Mouse (Mus musculus) limb, embryonic 14.5 days (tissue): ENCODE measurements around the gene Ddx21. TPM values are rescaled to one million over a fixed set of nuclear protein-coding genes. Genes with fewer than 3 reads are reported as not detected.

Experiments
- ATAC-seq: fragments of 200-750 bp; cut with Nextera tagmentation; 2 replicates; pipeline ENCODE4 v1.8.0; 2017; ENCODE audit warnings: low read depth, moderate number of reproducible peaks, moderate TSS enrichment; ENCODE audit not compliant: low FRiP score
- DNase-seq: peaks from one replicate; pipeline ENCODE4 v3.0.0-alpha.2; 2015; ENCODE audit warnings: low spot score
- H3K27ac ChIP-seq: fragments of 300-500 bp; sonication (generic); replicated peaks from 2 replicates; pipeline ENCODE4 v1.5.1; 2014; ENCODE audit warnings: low read depth, mild to moderate bottlenecking, low read length, moderate library complexity, mixed read lengths
- H3K27me3 ChIP-seq: fragments of 300-500 bp; sonication (generic); 2 replicates; pipeline ENCODE4 v1.6.1; 2014; ENCODE audit warnings: low read length, mixed read lengths; ENCODE audit not compliant: control insufficient read depth, insufficient read depth
- H3K36me3 ChIP-seq: fragments of 300-500 bp; sonication (generic); 2 replicates; pipeline ENCODE4 v1.6.1; 2014; ENCODE audit warnings: mild to moderate bottlenecking, low read length, moderate library complexity, mixed read lengths; ENCODE audit not compliant: control insufficient read depth, insufficient read depth
- H3K4me1 ChIP-seq: fragments of 300-500 bp; sonication (generic); 2 replicates; pipeline ENCODE4 v1.6.1; 2014; ENCODE audit warnings: antibody characterized with exemption, low read length, mixed read lengths; ENCODE audit not compliant: control insufficient read depth, insufficient read depth
- H3K4me2 ChIP-seq: fragments of 300-500 bp; sonication (generic); replicated peaks from 2 replicates; pipeline ENCODE4 v1.6.1; 2014; ENCODE audit warnings: low read depth, mild to moderate bottlenecking, low read length, moderate library complexity; ENCODE audit not compliant: severe bottlenecking
- H3K4me3 ChIP-seq: fragments of 300-500 bp; sonication (generic); replicated peaks from 2 replicates; pipeline ENCODE4 v1.5.1; 2014; ENCODE audit warnings: low read length
- H3K9ac ChIP-seq: fragments of 300-500 bp; sonication (generic); 2 replicates; pipeline ENCODE4 v1.6.1; 2014; ENCODE audit warnings: mild to moderate bottlenecking, low read depth, low read length, moderate library complexity; ENCODE audit not compliant: severe bottlenecking
- H3K9me3 ChIP-seq: fragments of 300-500 bp; sonication (generic); 2 replicates; pipeline ENCODE4 v1.6.1; 2016; ENCODE audit warnings: low read length; ENCODE audit not compliant: control insufficient read depth
- POLR2A ChIP-seq: fragments of 200-500 bp; IDR thresholded peaks from 2 replicates; pipeline ENCODE4 v1.8.0; 2012; ENCODE audit warnings: inconsistent platforms, mild to moderate bottlenecking, moderate library complexity, borderline replicate concordance; ENCODE audit not compliant: insufficient read depth, insufficient read length; ENCODE audit errors: extremely low read depth
- WGBS: fragments of 180-500 bp; shearing (Covaris S2); extraction: QIAGEN DNeasy Blood & Tissue Kit; methylation state at CpG from one replicate; pipeline ENCODE4 v1.1.7; 2014; 5-methylcytosine and 5-hydroxymethylcytosine counted together
- polyA plus RNA-seq, 2 experiments: library from polyadenylated mRNA; depleted of rRNA in 1 of 2; stranded (reverse) in 1 of 2; unstranded in 1 of 2; fragments of >200 nt; fragmentation: Nextera tagmentation in 1 of 2; extraction: Ambion mirVana in 1 of 2; gene quantifications; 2 replicates each; pipeline versions ENCODE4 v1.2.1 to v1.2.3; 2012 to 2014

The Ddx21 gene
- polyA plus RNA-seq, 2 experiments = 26.0 to 43.5 TPM

- H3K4me3 ChIP-seq = peak within 1 kb of the TSS; percentile 86
- 5% methylated on average over 33 of the region's 33 CpGs for WGBS
- H3K4me2 ChIP-seq = peak within 1 kb of the TSS; percentile 82
- H3K27ac ChIP-seq = peak within 1 kb of the TSS; percentile 79
- no peaks in the 10 kb centered on the region for H3K9me3 ChIP-seq
- H3K27me3 ChIP-seq = no peaks in the 10 kb centered on the region
- peaks cover 7% of the 10 kb centered on the region for H3K4me1 ChIP-seq
- peak within 1 kb of the TSS; percentile 82 for H3K9ac ChIP-seq
- ATAC-seq (peak; percentile 100), DNase-seq (peak; percentile 99)
- TF ChIP-seq POLR2A = 0 out of 2 replicates have a peak, but pooled peaks have one; percentile 69
- H3K36me3 ChIP-seq = peaks cover 54% of the 10 kb centered on the region
Measured at GRCm38 (mm10) chr10:62578338-62579100, 23.6 kb downstream of the Ddx21 start, which contains the start of gene Kif1bp. Gene Kif1bp, minus strand, starts transcription at chr10:62578457.

- Histone ChIP-seq H3K36me3 (peaks cover 53% of the 10 kb centered on the region), H3K4me1 (peaks cover 7% of the 10 kb centered on the region), H3K9ac (peak overlapping the region; percentile 82), H3K4me3 (peak overlapping the region; percentile 86), H3K27me3 (no peaks in the 10 kb centered on the region), H3K9me3 (no peaks in the 10 kb centered on the region), H3K4me2 (peak overlapping the region; percentile 82), H3K27ac (peak overlapping the region; percentile 79)
- DNase-seq (no peak), ATAC-seq (peak; percentile 81)
- under 1% methylated on average over 41 of the region's 54 CpGs for WGBS
- no peak for TF ChIP-seq POLR2A
Measured at GRCm38 (mm10) chr10:62577673-62578337, 24.3 kb downstream of the Ddx21 start.

GRCm38 (mm10) chr10:62575001-62575400, 27.1 kb downstream of the Ddx21 start:
- Histone ChIP-seq H3K4me1 (peaks cover 7% of the 10 kb centered on the region), H3K4me2 (no peak overlapping the region), H3K9ac (no peak overlapping the region), H3K9me3 (no peaks in the 10 kb centered on the region), H3K27me3 (no peaks in the 10 kb centered on the region), H3K27ac (no peak overlapping the region), H3K36me3 (peaks cover 47% of the 10 kb centered on the region), H3K4me3 (no peak overlapping the region)
- ATAC-seq (no peak), DNase-seq (no peak)
- 95% methylated on average over 13 of the region's 13 CpGs for WGBS
- TF ChIP-seq POLR2A = no peak

- no peaks in the 10 kb centered on the region for H3K27me3 ChIP-seq
- no peak overlapping the region for H3K27ac ChIP-seq
- H3K4me2 ChIP-seq = no peak overlapping the region
- DNase-seq (no peak), ATAC-seq (no peak)
- H3K36me3 ChIP-seq = peaks cover 83% of the 10 kb centered on the region
- TF ChIP-seq POLR2A = no peak
- H3K4me1 ChIP-seq = no peaks in the 10 kb centered on the region
- WGBS = 95% methylated on average over 7 of the region's 7 CpGs
- no peaks in the 10 kb centered on the region for H3K9me3 ChIP-seq
- no peak overlapping the region for H3K4me3 ChIP-seq
- no peak overlapping the region for H3K9ac ChIP-seq
Measured at GRCm38 (mm10) chr10:62570126-62570871, 31.8 kb downstream of the Ddx21 start.

GRCm38 (mm10) chr10:62568861-62569260, 33.2 kb downstream of the Ddx21 start:
- Histone ChIP-seq H3K4me1 (no peaks in the 10 kb centered on the region), H3K9me3 (no peaks in the 10 kb centered on the region), H3K4me2 (no peak overlapping the region), H3K27me3 (no peaks in the 10 kb centered on the region), H3K9ac (no peak overlapping the region), H3K27ac (no peak overlapping the region), H3K4me3 (no peak overlapping the region), H3K36me3 (peaks cover 82% of the 10 kb centered on the region)
- TF ChIP-seq POLR2A = no peak
- ATAC-seq (no peak), DNase-seq (no peak)
- 86% methylated on average over 4 of the region's 4 CpGs for WGBS
